Comparison of ENCODE assay signal across 11 mouse cellular contexts in the genomic region with DNA sequence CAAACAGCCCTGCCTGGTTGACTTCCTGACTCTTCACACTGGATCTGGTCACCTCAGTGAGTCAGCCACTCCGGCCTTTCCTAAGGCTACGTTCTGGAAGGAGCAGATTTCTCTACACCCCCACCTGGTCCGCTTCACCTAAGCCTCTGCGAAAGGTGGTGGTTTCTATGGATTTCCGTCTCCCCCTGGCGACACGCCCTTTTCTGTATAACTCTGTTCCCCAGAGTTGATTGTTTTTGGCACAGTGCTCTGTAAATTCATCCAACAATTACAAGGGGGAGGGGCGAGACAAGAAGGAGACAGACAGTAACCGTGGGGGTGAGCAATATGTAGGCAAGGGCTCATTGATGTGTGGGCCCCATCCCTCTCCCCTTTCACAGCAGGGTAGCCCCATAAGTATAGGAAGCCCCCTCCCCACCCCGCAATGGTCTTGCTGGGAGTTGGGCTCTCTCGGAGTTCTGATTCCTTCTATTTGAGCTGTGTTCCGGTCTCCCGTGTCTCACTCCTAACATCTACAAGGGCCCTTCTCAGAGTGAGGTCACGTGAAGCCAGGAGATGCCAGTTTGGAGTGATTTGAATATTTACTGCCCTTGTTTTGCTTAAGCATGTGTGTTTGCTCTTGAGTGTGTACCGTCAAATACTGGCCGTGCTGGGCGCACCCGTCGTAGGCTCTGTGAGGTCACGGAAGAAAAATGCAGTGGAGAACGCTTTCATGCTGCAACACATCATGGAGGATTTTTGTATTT. TPM values are rescaled to one million over a fixed set of nuclear protein-coding genes. Genes with fewer than 3 reads are reported as not detected.
DNase-seq lines count a peak whose midpoint lies in the region; ATAC-seq and TF ChIP-seq lines count a peak whose summit lies in the region.
"Had no signal": no experiment of that assay in that cellular context is flagged by ENCODE, and none has a peak within 500 bp of the region (broad histone marks: within the 10 kb centered on the region; RNA-seq: fewer than 3 reads in every experiment).

No protein-coding gene starts in this region.

- peak overlapping the region; percentile 75; the same call in 1 of the 2 replicates for H3K27ac ChIP-seq in gastrocnemius, adult 2 months
- 0 out of 2 replicates have a peak overlapping the region, but pooled peaks have one; percentile 13 for H3K27ac ChIP-seq in heart, embryonic 15.5 days
- H3K27ac ChIP-seq in forebrain, embryonic 11.5 days (ENCODE audit: low read depth, low read length): no peak overlapping the region
- no peak overlapping the region for H3K27ac ChIP-seq in hindbrain, embryonic 16.5 days (ENCODE audit: low read depth, low read length)
- H3K27ac ChIP-seq: limb, embryonic 13.5 days had no signal

- intact Hi-C loops in gastrocnemius, adult 2 months (cut with DNase I): no loop called here

- no peak overlapping the region for H3K4me3 ChIP-seq in gastrocnemius, adult 2 months
- H3K4me3 ChIP-seq in heart, embryonic 15.5 days: no peak overlapping the region
- H3K4me3 ChIP-seq in forebrain, embryonic 11.5 days (ENCODE audit: low read depth, low read length): no peak overlapping the region
- no peak overlapping the region for H3K4me3 ChIP-seq in hindbrain, embryonic 16.5 days (ENCODE audit: low read length)
- H3K4me3 ChIP-seq: limb, embryonic 13.5 days had no signal

- H3K36me3 ChIP-seq in heart, embryonic 15.5 days: peaks cover 1% of the 10 kb centered on the region; the same call in 1 of the 2 replicates
- no peaks in the 10 kb centered on the region for H3K36me3 ChIP-seq in forebrain, embryonic 11.5 days (ENCODE audit: control insufficient read depth, insufficient read depth, low read length)
- no peaks in the 10 kb centered on the region for H3K36me3 ChIP-seq in hindbrain, embryonic 16.5 days (ENCODE audit: control insufficient read depth, insufficient read depth, low read length)
- H3K36me3 ChIP-seq: limb, embryonic 13.5 days had no signal

- no peak overlapping the region for H3K9ac ChIP-seq in heart, embryonic 15.5 days
- H3K9ac ChIP-seq in forebrain, embryonic 11.5 days (ENCODE audit: low read length): no peak overlapping the region
- no peak overlapping the region for H3K9ac ChIP-seq in hindbrain, embryonic 16.5 days (ENCODE audit: low read depth, low read length)
- H3K9ac ChIP-seq: limb, embryonic 13.5 days had no signal

- no peak for DNase-seq in gastrocnemius, adult 2 months
- no peak for DNase-seq in gastrocnemius, adult 8-10 months (ENCODE audit: low spot score in 2 of 2)
- DNase-seq in kidney, postnatal 14 days: peak; percentile 30
- DNase-seq in lung, postnatal 4 days: peak; percentile 52 to 77
- DNase-seq in forebrain, embryonic 11.5 days (ENCODE audit: low spot score): no peak
- DNase-seq in T-cell, adult 2 months (ENCODE audit: low spot score): no peak
- DNase-seq: gastrocnemius, postnatal 25 days; thymus, postnatal 4 days had no signal

- H3K27me3 ChIP-seq in heart, embryonic 15.5 days: no peaks in the 10 kb centered on the region
- peaks cover 2% of the 10 kb centered on the region; the same call in 1 of the 2 replicates for H3K27me3 ChIP-seq in forebrain, embryonic 11.5 days (ENCODE audit: control insufficient read depth, insufficient read depth, low read length)
- H3K27me3 ChIP-seq in hindbrain, embryonic 16.5 days (replicated peaks; ENCODE audit: control insufficient read depth, insufficient read depth, low read length): no peaks in the 10 kb centered on the region; the same call in 1 of the 2 replicates

- no peak overlapping the region for H3K4me2 ChIP-seq in heart, embryonic 15.5 days
- no peak overlapping the region for H3K4me2 ChIP-seq in forebrain, embryonic 11.5 days (ENCODE audit: low read depth, low read length, severe bottlenecking)
- H3K4me2 ChIP-seq in hindbrain, embryonic 16.5 days (ENCODE audit: low read length): no peak overlapping the region
- H3K4me2 ChIP-seq: limb, embryonic 13.5 days had no signal

- no peak for ATAC-seq in heart, embryonic 15.5 days (replicated peaks; ENCODE audit: insufficient number of reproducible peaks, insufficient read depth, low FRiP score, low read depth)
- ATAC-seq in forebrain, embryonic 11.5 days (replicated peaks; ENCODE audit: low FRiP score): no peak
- ATAC-seq in hindbrain, embryonic 16.5 days: no peak

- peaks cover 62% of the 10 kb centered on the region for H3K4me1 ChIP-seq in heart, embryonic 15.5 days (replicated peaks)
- peaks cover 17% of the 10 kb centered on the region for H3K4me1 ChIP-seq in forebrain, embryonic 11.5 days (replicated peaks; ENCODE audit: control insufficient read depth, insufficient read depth, low read length)
- H3K4me1 ChIP-seq in hindbrain, embryonic 16.5 days (ENCODE audit: control insufficient read depth, insufficient read depth, low read depth, low read length): peaks cover 16% of the 10 kb centered on the region

- WGBS in heart, embryonic 15.5 days: 62% methylated on average over 21 of the region's 21 CpGs
- 86% methylated on average over 21 of the region's 21 CpGs for WGBS in forebrain, embryonic 11.5 days
- 65% methylated on average over 21 of the region's 21 CpGs for WGBS in hindbrain, embryonic 16.5 days

- H3K9me3 ChIP-seq in heart, embryonic 15.5 days (replicated peaks): no peaks in the 10 kb centered on the region
- no peaks in the 10 kb centered on the region for H3K9me3 ChIP-seq in forebrain, embryonic 11.5 days (ENCODE audit: control insufficient read depth, low read length)
- H3K9me3 ChIP-seq in hindbrain, embryonic 16.5 days (ENCODE audit: control insufficient read depth, low read length): no peaks in the 10 kb centered on the region
- H3K9me3 ChIP-seq: limb, embryonic 13.5 days had no signal

- TF ChIP-seq CTCF in gastrocnemius, adult 2 months (IDR thresholded peaks at IDR 0.05): no peak

RNA-seq across cellular contexts. Expression of gene Casz1, which starts 29.2 kb away (rescaled TPM):
- total RNA-seq in gastrocnemius, adult 2 months (2021): 10 to 100 TPM; 31.2 to 41.3 TPM
- 10 to 100 TPM; 36.6 to 45.1 (median 43.9) TPM for total RNA-seq in gastrocnemius, adult 8-10 months (2022)
- 20.7 and 22.6 TPM in 2 replicates for polyA plus RNA-seq in heart, embryonic 15.5 days (2015; fragmentation: Nextera tagmentation; extraction: Ambion mirVana)
- 3.4 and 3.6 TPM in 2 replicates for polyA plus RNA-seq in forebrain, embryonic 11.5 days (2014; fragmentation: Nextera tagmentation; extraction: Ambion mirVana)
- 4.4 and 5.6 TPM in 2 replicates for polyA plus RNA-seq in hindbrain, embryonic 16.5 days (2015; fragmentation: Nextera tagmentation; extraction: Ambion mirVana)

Comparison
In these comparisons a context has a peak if more than half of its experiments do, and no peak if none do; other contexts are left out.
1. DNase-seq: peak in kidney, postnatal 14 days (single experiment) and lung, postnatal 4 days (2 of 2); none in gastrocnemius, adult 2 months (single experiment), gastrocnemius, adult 8-10 months (0 of 2), forebrain, embryonic 11.5 days (single experiment) and T-cell, adult 2 months (single experiment).
2. H3K27ac ChIP-seq: peak in gastrocnemius, adult 2 months (single experiment) and heart, embryonic 15.5 days (single experiment); none in forebrain, embryonic 11.5 days (single experiment) and hindbrain, embryonic 16.5 days (single experiment).